Mouse (Mus musculus) heart, adult 2 months (tissue): ENCODE results near the gene Adamts12. TPM values are rescaled to one million over a fixed set of nuclear protein-coding genes. Genes with fewer than 3 reads are reported as not detected.

Experiments used
- DNase-seq, 2 experiments: peaks; one replicate each; pipeline ENCODE4 v3.0.0; 2021
- H3K27ac ChIP-seq: fragments of 200-600 bp; 2 replicates; pipeline ENCODE4 v1.8.1; 2022
- H3K27me3 ChIP-seq: fragments of 200-500 bp; 2 replicates; pipeline ENCODE4 v1.6.1; 2012; ENCODE audit warnings: mild to moderate bottlenecking, low read length, inconsistent platforms, mixed read lengths; ENCODE audit not compliant: control insufficient read depth, insufficient read depth
- H3K36me3 ChIP-seq: fragments of 200-500 bp; 2 replicates; pipeline ENCODE4 v1.6.1; 2012; ENCODE audit warnings: low read length, inconsistent platforms; ENCODE audit not compliant: control insufficient read depth, insufficient read depth
- H3K4me1 ChIP-seq: fragments of 200-500 bp; 2 replicates; pipeline ENCODE4 v1.6.1; 2011; ENCODE audit warnings: low read length; ENCODE audit not compliant: control insufficient read depth, insufficient read depth
- H3K4me3 ChIP-seq: fragments of 200-600 bp; 2 replicates; pipeline ENCODE4 v1.8.1; 2022
- H3K79me2 ChIP-seq: fragments of 200-500 bp; replicated peaks from 2 replicates; pipeline ENCODE4 v1.6.1; 2012; ENCODE audit warnings: mild to moderate bottlenecking, inconsistent platforms, low read length, moderate library complexity, mixed read lengths; ENCODE audit not compliant: control insufficient read depth, insufficient read depth
- H3K9ac ChIP-seq: fragments of 200-500 bp; 2 replicates; pipeline ENCODE4 v1.6.1; 2012; ENCODE audit warnings: low read depth, mild to moderate bottlenecking, control low read depth, inconsistent platforms, low read length, mixed read lengths
- CTCF ChIP-seq: fragments of 200-600 bp; IDR thresholded peaks from 2 replicates; pipeline ENCODE4 v1.8.1; 2022; ENCODE audit warnings: antibody characterized with exemption, mild to moderate bottlenecking, moderate library complexity
- EP300 ChIP-seq: fragments of 200-500 bp; IDR thresholded peaks from 2 replicates; pipeline ENCODE4 v1.6.1; 2011; ENCODE audit warnings: low read depth, low read length, control low read depth; ENCODE audit not compliant: insufficient read depth
- POLR2A ChIP-seq: fragments of 200-500 bp; IDR thresholded peaks from 2 replicates; pipeline ENCODE4 v1.6.1; 2011; ENCODE audit warnings: mild to moderate bottlenecking, low read depth, low read length, control low read depth; ENCODE audit not compliant: insufficient read depth
- WGBS: fragments of 180-500 bp; shearing (Covaris S2); methylation state at CpG from one replicate; pipeline ENCODE4 v1.1.7; 2018; 5-methylcytosine and 5-hydroxymethylcytosine counted together
- intact Hi-C: fragments of 180-260 bp; cut with DNase I; formaldehyde crosslinking; loops from one replicate; pipeline ENCODE4 v1.15.1; 2025
- polyA plus RNA-seq: library from polyadenylated mRNA; depleted of rRNA; stranded (reverse); fragments of >200 nt; gene quantifications from 2 replicates; pipeline ENCODE4 v1.2.3, GENCODE M21; 2012
- total RNA-seq, 2 experiments: library from RNA; stranded (reverse); gene quantifications; 2 replicates each; pipeline ENCODE4 v1.2.3; 2021

Adamts12 gene
- total and polyA plus RNA-seq, 3 experiments: 0.64 to 2.7 (median 1.3) TPM

DNA sequence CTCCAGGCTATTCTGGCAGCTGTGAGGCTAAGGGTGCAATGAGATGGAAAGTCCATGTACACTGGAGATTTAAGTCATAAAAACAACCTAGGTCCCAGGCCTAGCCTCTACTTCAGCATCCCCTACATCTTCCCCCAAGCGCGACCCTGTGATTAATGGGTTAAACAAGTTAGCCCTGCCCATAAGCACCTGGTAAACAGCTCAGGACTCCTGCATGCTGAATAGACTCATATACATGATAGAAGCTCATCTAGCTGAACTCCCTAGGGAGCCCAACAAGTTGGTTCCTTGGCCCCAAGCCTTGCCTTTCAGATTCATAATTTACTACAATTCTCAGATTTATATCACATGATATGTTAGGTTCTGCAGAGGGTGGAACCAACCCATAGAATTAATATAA, 292.9 kb downstream of the Adamts12 start:
- H3K9ac ChIP-seq: no peak overlapping the region
- WGBS: 95% methylated on average over 2 of the region's 2 CpGs
- TF ChIP-seq CTCF: no peak
- no peak for TF ChIP-seq EP300
- TF ChIP-seq POLR2A: no peak
- intact Hi-C loops: no loop called here
- H3K4me3 ChIP-seq: no peak overlapping the region
- H3K4me1 ChIP-seq: no peaks in the 10 kb centered on the region
- H3K27ac ChIP-seq: no peak overlapping the region
- no peaks in the 10 kb centered on the region for H3K79me2 ChIP-seq
- no peak for DNase-seq
- H3K36me3 ChIP-seq: no peaks in the 10 kb centered on the region
- no peaks in the 10 kb centered on the region for H3K27me3 ChIP-seq

DNA sequence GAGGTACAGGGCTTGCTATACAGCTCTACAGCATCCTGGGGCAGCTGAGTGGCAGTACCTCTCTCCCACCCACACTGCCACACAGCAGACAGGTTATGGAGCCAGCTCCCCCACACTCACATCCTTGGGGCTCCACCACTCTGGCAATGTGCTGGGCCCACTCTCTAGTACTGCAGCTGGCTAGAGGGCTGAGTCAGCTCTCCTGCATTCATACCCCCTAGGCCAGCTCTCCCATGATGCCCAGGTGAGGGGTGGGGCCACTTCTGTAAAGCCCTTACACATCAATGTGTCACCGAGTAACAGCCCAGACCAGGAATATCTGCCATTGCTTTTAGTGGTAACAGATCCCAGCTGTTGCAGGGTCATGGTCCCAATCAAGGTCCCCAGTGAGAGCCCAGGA, 296.3 kb downstream of the Adamts12 start:
- intact Hi-C loops: no loop called here
- WGBS: 83% methylated on average over 1 of the region's 1 CpGs

DNA sequence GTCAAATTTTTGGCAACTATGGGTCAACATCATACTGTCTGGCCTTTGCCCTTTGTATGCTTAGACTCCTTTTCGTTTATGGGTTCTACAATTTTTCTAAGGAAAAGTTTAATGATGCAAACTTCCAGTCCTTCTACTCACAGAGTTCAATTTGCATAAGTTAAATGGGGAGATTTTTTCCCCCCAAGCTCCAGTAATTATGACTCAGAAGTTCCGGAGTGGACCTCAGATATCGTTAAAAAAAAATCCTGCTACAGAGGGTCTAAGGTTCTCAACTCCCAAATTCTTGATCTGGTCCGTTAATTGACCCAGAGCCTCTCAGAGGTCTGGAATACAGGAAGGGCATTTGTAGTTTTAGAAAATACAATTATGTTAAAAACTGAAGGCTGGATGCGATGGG, 297.2 kb downstream of the Adamts12 start:
- Histone ChIP-seq H3K79me2 (no peaks in the 10 kb centered on the region), H3K36me3 (no peaks in the 10 kb centered on the region), H3K27ac (no peak overlapping the region), H3K27me3 (no peaks in the 10 kb centered on the region), H3K4me1 (no peaks in the 10 kb centered on the region), H3K9ac (no peak overlapping the region), H3K4me3 (no peak overlapping the region)
- TF ChIP-seq POLR2A (no peak), EP300 (no peak)
- no peak for DNase-seq
- 73% methylated on average over 5 of the region's 5 CpGs for WGBS
- intact Hi-C loops: no loop called here

More for the DNA sequence above, 296.3 kb downstream of the Adamts12 start:
- Histone ChIP-seq H3K27ac (no peak overlapping the region), H3K27me3 (no peaks in the 10 kb centered on the region), H3K4me3 (no peak overlapping the region), H3K79me2 (no peaks in the 10 kb centered on the region), H3K4me1 (no peaks in the 10 kb centered on the region), H3K9ac (no peak overlapping the region), H3K36me3 (no peaks in the 10 kb centered on the region)
- TF ChIP-seq CTCF: no peak
- TF ChIP-seq EP300: no peak
- TF ChIP-seq POLR2A: no peak
- no peak for DNase-seq

DNA sequence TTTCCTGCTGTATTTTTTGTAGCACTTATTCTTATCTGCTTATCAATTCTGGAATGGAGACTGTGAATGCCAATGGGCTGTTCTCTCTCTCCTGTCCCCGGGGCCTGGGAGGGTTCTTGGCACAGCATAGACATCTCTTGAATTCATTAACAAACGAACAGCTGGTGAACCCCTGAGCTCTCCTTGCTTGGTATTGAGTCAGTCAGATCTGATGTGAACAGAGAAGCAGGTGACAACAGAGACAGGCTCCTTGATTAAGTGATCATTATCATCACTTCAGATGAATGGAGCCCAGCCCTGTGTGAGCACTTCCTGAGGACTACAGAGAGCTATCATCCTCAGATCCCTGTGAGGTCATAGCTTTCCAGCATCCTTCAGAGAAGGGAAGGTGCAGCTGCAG, 299.5 kb downstream of the Adamts12 start:
- 9% methylated on average over 2 of the region's 2 CpGs for WGBS
- Histone ChIP-seq H3K4me3 (no peak overlapping the region), H3K4me1 (no peaks in the 10 kb centered on the region), H3K9ac (no peak overlapping the region), H3K27me3 (no peaks in the 10 kb centered on the region), H3K36me3 (no peaks in the 10 kb centered on the region), H3K79me2 (no peaks in the 10 kb centered on the region), H3K27ac (no peak overlapping the region)
- intact Hi-C loops: no loop called here
- DNase-seq: no peak
- TF ChIP-seq POLR2A (no peak), CTCF (no peak), EP300 (no peak)

DNA sequence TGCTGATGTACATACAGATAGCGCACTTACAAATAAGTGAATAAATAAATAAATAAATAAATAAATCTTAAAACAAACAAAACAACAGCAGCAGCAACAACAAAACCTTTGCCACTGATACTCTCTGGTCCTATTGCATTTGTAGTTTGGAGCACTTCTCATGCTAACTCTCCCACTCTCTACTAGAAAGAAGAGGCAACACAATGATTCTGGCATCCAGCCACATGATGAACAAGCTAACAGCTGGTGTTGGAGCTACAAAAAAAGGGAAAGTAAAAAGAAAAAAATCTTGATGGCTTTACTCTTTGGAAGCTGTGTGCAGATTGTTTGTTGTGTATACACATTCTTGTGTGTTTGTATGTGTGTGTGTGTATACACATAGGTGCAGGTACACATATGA, 300.2 kb downstream of the Adamts12 start:
- no peak overlapping the region for H3K9ac ChIP-seq
- TF ChIP-seq EP300 (no peak), CTCF (no peak), POLR2A (no peak)
- no peak for DNase-seq
- 86% methylated on average over 1 of the region's 1 CpGs for WGBS
- no peaks in the 10 kb centered on the region for H3K27me3 ChIP-seq
- H3K4me3 ChIP-seq: no peak overlapping the region
- intact Hi-C loops: no loop called here
- H3K4me1 ChIP-seq: no peaks in the 10 kb centered on the region
- H3K79me2 ChIP-seq: no peaks in the 10 kb centered on the region
- H3K27ac ChIP-seq: no peak overlapping the region
- H3K36me3 ChIP-seq: no peaks in the 10 kb centered on the region

DNA sequence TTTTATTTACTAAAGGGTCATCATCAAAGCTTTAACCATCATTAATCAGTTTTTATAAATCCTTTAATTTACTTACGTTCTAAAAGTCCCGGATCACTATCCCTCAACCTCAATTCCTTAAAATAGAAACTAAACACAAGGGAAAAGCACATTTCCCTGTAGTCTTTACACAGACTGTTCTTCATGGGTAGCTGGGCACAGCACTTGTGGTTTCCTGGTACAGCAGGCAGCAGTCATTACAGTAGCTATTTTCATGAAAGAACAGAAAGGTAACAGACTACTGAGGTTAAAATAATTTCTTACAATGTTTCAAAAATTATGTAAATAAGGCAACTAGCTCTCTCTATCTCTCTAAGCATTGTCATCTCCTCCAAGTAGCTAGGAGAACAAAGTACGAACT, 305.0 kb downstream of the Adamts12 start:
- no peak overlapping the region for H3K27ac ChIP-seq
- no peak for TF ChIP-seq EP300
- TF ChIP-seq POLR2A: no peak
- no peak for TF ChIP-seq CTCF
- H3K79me2 ChIP-seq: no peaks in the 10 kb centered on the region
- H3K4me1 ChIP-seq: no peaks in the 10 kb centered on the region
- intact Hi-C loops: no loop called here
- no peaks in the 10 kb centered on the region for H3K27me3 ChIP-seq
- DNase-seq: no peak
- H3K4me3 ChIP-seq: no peak overlapping the region
- H3K9ac ChIP-seq: no peak overlapping the region
- WGBS: 78% methylated on average over 3 of the region's 3 CpGs
- no peaks in the 10 kb centered on the region for H3K36me3 ChIP-seq
